Comparison of ENCODE assay signal across 7 mouse cellular contexts in the genomic region with DNA sequence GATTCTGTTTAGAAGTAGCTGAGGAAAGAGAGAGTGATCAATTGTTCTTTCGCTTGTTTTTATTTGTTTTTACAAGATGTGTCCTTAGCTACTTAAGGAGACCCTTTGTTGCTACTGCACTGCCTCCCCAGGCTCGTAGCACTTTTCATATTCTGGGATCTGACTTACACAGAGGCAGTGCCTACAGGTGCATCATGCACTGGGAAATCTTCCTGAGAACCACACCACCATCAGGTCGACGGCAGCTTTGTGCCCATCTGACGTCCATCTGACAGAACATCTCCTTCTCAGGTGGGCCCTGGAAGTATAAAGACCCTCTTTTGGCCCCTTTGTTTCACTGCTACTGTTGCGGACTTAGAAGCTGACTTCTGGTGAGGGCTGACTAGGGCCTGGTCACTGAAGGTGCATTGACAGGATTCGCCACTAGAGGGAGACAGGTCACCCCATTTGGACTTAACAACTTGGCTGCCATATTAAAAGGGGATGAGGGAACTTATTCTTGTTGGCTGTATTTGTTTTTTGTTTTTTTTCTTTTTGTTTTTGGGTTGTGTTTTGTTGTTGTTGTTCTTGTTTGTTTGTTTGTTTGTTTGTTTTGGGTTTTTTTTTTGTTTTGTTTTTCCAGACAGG. TPM values are rescaled to one million over a fixed set of nuclear protein-coding genes. Genes with fewer than 3 reads are reported as not detected.
DNase-seq lines count a peak whose midpoint lies in the region.

No protein-coding gene starts in this region.

- DNase-seq in ZHBTc4 (ENCODE audit: low read depth, low spot score), result peak; percentile 87
- peak; percentile 85 for DNase-seq in cerebellum, adult 9-10 months
- DNase-seq in frontal cortex, adult 2 months (ENCODE audit: extremely low spot score in 1 of 2, low spot score in 1 of 2), result peak; percentile 63 to 94
- peak; percentile 73 for DNase-seq in hindlimb bud, embryonic 11.5 days (ENCODE audit: extremely low spot score, low read depth, low spot score)
- peak; percentile 80 to 91 for DNase-seq in left cerebral cortex, adult 18-20 months (ENCODE audit: low spot score in 2 of 2)
- peak; percentile 84 for DNase-seq in mesoderm, embryonic 11.5 days (ENCODE audit: low read depth, low spot score)
- DNase-seq in right cerebral cortex, postnatal 36 days (ENCODE audit: low spot score in 2 of 2), result peak; percentile 55 to 67

RNA-seq across cellular contexts. Expression of a gene that starts 27.2 kb away (rescaled TPM):
- polyA plus RNA-seq in frontal cortex, adult 2 months (2012; rRNA removed), result 34.4 and 37.8 TPM in 2 replicates
- 10 to 100 TPM; 41.7 to 53.2 TPM for total RNA-seq in left cerebral cortex, adult 18-20 months (2021)

RNA-seq across cellular contexts. Expression of a gene that starts 34.6 kb away (rescaled TPM):
- polyA plus RNA-seq in frontal cortex, adult 2 months (2012; rRNA removed), result 18.0 and 27.4 TPM in 2 replicates
- total RNA-seq in left cerebral cortex, adult 18-20 months (2021), result 10 to 100 TPM; 31.3 to 41.2 TPM

Comparison
In these comparisons a context has a peak if more than half of its experiments do, and no peak if none do; other contexts are left out.
1. Peak in every context shown above with its lines: DNase-seq.